Mouse (Mus musculus): ENCODE measurements around the gene Cgnl1. TPM values are rescaled to one million over a fixed set of nuclear protein-coding genes. Genes with fewer than 3 reads are reported as not detected.

The Cgnl1 gene
- 5.7 and 11.2 TPM in 2 replicates for total RNA-seq (2014; rRNA removed)
- 4.6 and 4.9 TPM in 2 replicates for polyA plus RNA-seq (2015; fragmentation: Nextera tagmentation; extraction: Ambion mirVana)

DNA sequence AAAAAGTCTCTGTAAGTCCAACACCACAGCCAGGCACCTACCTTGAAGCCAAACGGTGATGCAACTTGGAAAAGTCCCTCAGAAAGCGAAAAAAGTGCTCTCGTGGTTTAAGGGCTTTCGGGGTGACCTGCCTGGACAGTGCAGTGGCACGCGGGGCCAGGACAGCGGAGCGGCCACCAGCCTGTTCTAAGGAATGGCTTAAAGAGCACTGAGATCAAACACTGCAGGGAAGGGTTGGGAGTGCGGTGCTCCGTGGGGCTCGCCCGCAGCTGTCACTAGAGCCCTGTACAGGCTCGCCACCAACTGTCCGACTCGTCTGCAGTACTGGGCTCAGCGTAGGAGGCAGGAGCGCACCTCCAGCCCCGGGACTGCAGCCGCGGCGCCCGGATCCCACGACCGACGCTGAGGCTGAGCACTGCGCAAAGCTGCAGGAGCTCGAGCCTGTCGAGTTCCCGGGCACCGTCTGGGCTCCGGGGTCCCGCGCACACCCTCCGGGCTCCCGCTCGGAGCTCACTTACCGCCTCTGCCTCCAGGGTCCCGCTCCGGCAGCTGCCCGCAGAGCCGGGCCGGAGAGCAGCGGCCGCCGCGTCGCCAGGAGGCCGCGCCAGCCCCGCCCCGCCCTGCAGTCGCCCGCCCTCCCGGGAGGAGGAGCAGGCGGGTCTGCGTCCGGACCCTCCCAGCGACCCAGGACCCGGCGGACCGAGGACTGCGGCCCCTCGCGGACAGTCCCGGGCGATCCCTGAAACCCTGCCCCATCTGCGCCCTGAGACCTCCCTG is at the start of gene Cgnl1:
TSS of gene Cgnl1 (minus strand) at position 612 of the 777 bp plus-strand sequence.
- 0 out of 2 replicates have a peak, but pooled peaks have one; percentile 16 for TF ChIP-seq CTCF (IDR thresholded peaks at IDR 0.05)
- H3K4me3 ChIP-seq (ENCODE audit: low read depth, low read length): peak within 1 kb of the TSS; percentile 54
- DNase-seq (ENCODE audit: low spot score): peak; percentile 39
- peak within 1 kb of the TSS; percentile 48 for H3K9ac ChIP-seq (replicated peaks; ENCODE audit: low read length, poor library complexity, severe bottlenecking)
- peak within 1 kb of the TSS; percentile 93 for H3K4me2 ChIP-seq (ENCODE audit: low read depth, low read length, poor library complexity, severe bottlenecking)
- H3K4me1 ChIP-seq (ENCODE audit: insufficient read depth, low read length): no peaks in the 10 kb centered on the region
- WGBS: under 1% methylated on average over 45 of the region's 67 CpGs
- H3K27me3 ChIP-seq (ENCODE audit: insufficient read depth, low read length): peaks cover 14% of the 10 kb centered on the region
- H3K36me3 ChIP-seq (ENCODE audit: insufficient read depth, low read length): no peaks in the 10 kb centered on the region
- H3K27ac ChIP-seq (ENCODE audit: low read depth, low read length): no peak within 1 kb of the TSS
- H3K9me3 ChIP-seq (ENCODE audit: low read length): no peaks in the 10 kb centered on the region
- peak; percentile 56 for ATAC-seq (ENCODE audit: low FRiP score)

GRCm38 (mm10) chr9:71818453-71818852 is 47.1 kb upstream of the Cgnl1 start:
- no peak overlapping the region for H3K4me2 ChIP-seq (ENCODE audit: low read depth, low read length, poor library complexity, severe bottlenecking)
- no peak overlapping the region for H3K4me3 ChIP-seq (ENCODE audit: low read depth, low read length)
- no peaks in the 10 kb centered on the region for H3K4me1 ChIP-seq (ENCODE audit: insufficient read depth, low read length)
- no peak for TF ChIP-seq CTCF (IDR thresholded peaks at IDR 0.05)
- H3K27ac ChIP-seq (ENCODE audit: low read depth, low read length): no peak overlapping the region
- ATAC-seq (ENCODE audit: low FRiP score) (no peak), DNase-seq (ENCODE audit: low spot score) (no peak)
- no peaks in the 10 kb centered on the region for H3K27me3 ChIP-seq (ENCODE audit: insufficient read depth, low read length)
- no peaks in the 10 kb centered on the region for H3K36me3 ChIP-seq (ENCODE audit: insufficient read depth, low read length)
- H3K9me3 ChIP-seq (ENCODE audit: low read length): no peaks in the 10 kb centered on the region
- H3K9ac ChIP-seq (replicated peaks; ENCODE audit: low read length, poor library complexity, severe bottlenecking): no peak overlapping the region
- 93% methylated on average over 7 of the region's 7 CpGs for WGBS

DNA sequence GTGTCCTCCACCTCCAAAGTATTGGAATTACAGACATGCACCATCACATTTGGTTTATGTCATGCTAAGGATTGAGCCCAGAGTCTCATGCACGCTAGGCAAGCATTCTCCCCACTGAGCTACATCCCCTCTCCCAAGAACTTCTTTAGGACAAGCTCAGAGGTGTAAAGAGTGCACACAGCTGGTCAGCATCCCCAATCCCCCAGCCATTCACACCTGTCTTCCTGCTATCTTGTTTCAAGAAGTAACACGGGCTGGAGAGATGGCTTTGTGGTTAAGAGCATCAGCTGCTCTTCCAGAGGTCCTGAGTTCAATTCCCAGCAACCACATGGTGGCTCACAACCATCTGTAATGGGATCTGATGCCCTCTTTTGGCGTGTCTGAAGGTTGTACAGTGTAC is 44.7 kb upstream of the Cgnl1 start:
- Histone ChIP-seq H3K4me1 (ENCODE audit: insufficient read depth, low read length) (no peaks in the 10 kb centered on the region), H3K27me3 (ENCODE audit: insufficient read depth, low read length) (no peaks in the 10 kb centered on the region), H3K27ac (ENCODE audit: low read depth, low read length) (no peak overlapping the region), H3K9me3 (ENCODE audit: low read length) (no peaks in the 10 kb centered on the region), H3K4me3 (ENCODE audit: low read depth, low read length) (no peak overlapping the region), H3K9ac (replicated peaks; ENCODE audit: low read length, poor library complexity, severe bottlenecking) (no peak overlapping the region), H3K4me2 (ENCODE audit: low read depth, low read length, poor library complexity, severe bottlenecking) (no peak overlapping the region), H3K36me3 (ENCODE audit: insufficient read depth, low read length) (no peaks in the 10 kb centered on the region)
- WGBS: 75% methylated on average over 3 of the region's 3 CpGs
- TF ChIP-seq CTCF (IDR thresholded peaks at IDR 0.05): no peak
- no peak for DNase-seq (ENCODE audit: low spot score)
- ATAC-seq (ENCODE audit: low FRiP score): no peak

GRCm38 (mm10) chr9:71813565-71813964 is 42.2 kb upstream of the Cgnl1 start:
- H3K4me3 ChIP-seq (ENCODE audit: low read depth, low read length): no peak overlapping the region
- H3K9ac ChIP-seq (replicated peaks; ENCODE audit: low read length, poor library complexity, severe bottlenecking): no peak overlapping the region
- no peak overlapping the region for H3K27ac ChIP-seq (ENCODE audit: low read depth, low read length)
- H3K36me3 ChIP-seq (ENCODE audit: insufficient read depth, low read length): no peaks in the 10 kb centered on the region
- no peak overlapping the region for H3K4me2 ChIP-seq (ENCODE audit: low read depth, low read length, poor library complexity, severe bottlenecking)
- H3K4me1 ChIP-seq (ENCODE audit: insufficient read depth, low read length): no peaks in the 10 kb centered on the region
- 89% methylated on average over 3 of the region's 3 CpGs for WGBS
- TF ChIP-seq CTCF (IDR thresholded peaks at IDR 0.05): no peak
- DNase-seq (ENCODE audit: low spot score) (no peak), ATAC-seq (ENCODE audit: low FRiP score) (no peak)
- no peaks in the 10 kb centered on the region for H3K27me3 ChIP-seq (ENCODE audit: insufficient read depth, low read length)
- no peaks in the 10 kb centered on the region for H3K9me3 ChIP-seq (ENCODE audit: low read length)

DNA sequence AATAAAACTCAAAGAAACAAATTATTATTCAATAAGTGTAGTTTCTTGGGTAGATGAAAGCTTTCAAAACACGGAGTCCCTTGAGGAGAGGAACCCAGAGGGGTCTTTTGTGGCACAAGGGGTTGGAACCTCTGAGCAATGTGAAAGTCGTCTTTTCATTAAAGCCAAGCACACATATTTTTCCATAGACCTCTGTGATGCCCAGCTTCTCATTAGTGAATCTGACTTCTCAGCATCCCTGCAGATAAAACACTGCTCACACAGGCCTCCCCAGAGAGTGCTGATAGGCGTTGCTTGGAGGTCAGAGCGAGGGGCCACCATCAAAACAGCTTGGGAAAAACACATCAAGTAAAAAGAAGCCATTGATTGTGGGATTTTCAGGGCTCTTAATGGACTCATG is 41.5 kb upstream of the Cgnl1 start:
- Histone ChIP-seq H3K4me1 (ENCODE audit: insufficient read depth, low read length) (no peaks in the 10 kb centered on the region), H3K4me3 (ENCODE audit: low read depth, low read length) (no peak overlapping the region), H3K4me2 (ENCODE audit: low read depth, low read length, poor library complexity, severe bottlenecking) (no peak overlapping the region), H3K9ac (replicated peaks; ENCODE audit: low read length, poor library complexity, severe bottlenecking) (no peak overlapping the region), H3K27me3 (ENCODE audit: insufficient read depth, low read length) (no peaks in the 10 kb centered on the region), H3K36me3 (ENCODE audit: insufficient read depth, low read length) (no peaks in the 10 kb centered on the region), H3K27ac (ENCODE audit: low read depth, low read length) (no peak overlapping the region), H3K9me3 (ENCODE audit: low read length) (no peaks in the 10 kb centered on the region)
- 44% methylated on average over 4 of the region's 4 CpGs for WGBS
- no peak for TF ChIP-seq CTCF (IDR thresholded peaks at IDR 0.05)
- no peak for ATAC-seq (ENCODE audit: low FRiP score)
- DNase-seq (ENCODE audit: low spot score): no peak

- Histone ChIP-seq H3K4me2 (ENCODE audit: low read depth, low read length, poor library complexity, severe bottlenecking) (no peak overlapping the region), H3K4me3 (ENCODE audit: low read depth, low read length) (no peak overlapping the region), H3K27me3 (ENCODE audit: insufficient read depth, low read length) (no peaks in the 10 kb centered on the region), H3K36me3 (ENCODE audit: insufficient read depth, low read length) (no peaks in the 10 kb centered on the region), H3K27ac (ENCODE audit: low read depth, low read length) (no peak overlapping the region), H3K9ac (replicated peaks; ENCODE audit: low read length, poor library complexity, severe bottlenecking) (no peak overlapping the region), H3K9me3 (ENCODE audit: low read length) (no peaks in the 10 kb centered on the region), H3K4me1 (ENCODE audit: insufficient read depth, low read length) (no peaks in the 10 kb centered on the region)
- ATAC-seq (ENCODE audit: low FRiP score) (no peak), DNase-seq (ENCODE audit: low spot score) (no peak)
- WGBS: 35% methylated on average over 4 of the region's 4 CpGs
- TF ChIP-seq CTCF (IDR thresholded peaks at IDR 0.05): peak; percentile 43
Observed at GRCm38 (mm10) chr9:71812402-71812801, 41.0 kb upstream of the Cgnl1 start.

All from midbrain, postnatal 0 days (tissue).